Mouse (Mus musculus) small intestine, adult 2 months (tissue): ENCODE results near the gene Nrip2. TPM values are rescaled to one million over a fixed set of nuclear protein-coding genes. Genes with fewer than 3 reads are reported as not detected.

Experiments
- H3K27ac ChIP-seq: fragments of 200-500 bp; 2 replicates; pipeline ENCODE4 v1.5.1; 2012; ENCODE audit warnings: low read depth, low read length, control low read depth, inconsistent platforms; ENCODE audit not compliant: insufficient read depth
- H3K27me3 ChIP-seq: fragments of 200-500 bp; 2 replicates; pipeline ENCODE4 v1.6.1; 2012; ENCODE audit warnings: mild to moderate bottlenecking, moderate library complexity, low read length, inconsistent platforms; ENCODE audit not compliant: control insufficient read depth, insufficient read depth
- H3K36me3 ChIP-seq: fragments of 200-500 bp; 2 replicates; pipeline ENCODE4 v1.6.1; 2012; ENCODE audit warnings: mild to moderate bottlenecking, low read length, control low read depth, inconsistent platforms; ENCODE audit not compliant: control insufficient read depth, insufficient read depth
- H3K4me1 ChIP-seq: fragments of 200-500 bp; 2 replicates; pipeline ENCODE4 v1.6.1; 2012; ENCODE audit warnings: low read length, inconsistent platforms, mixed read lengths; ENCODE audit not compliant: control insufficient read depth, insufficient read depth, insufficient read length
- H3K4me3 ChIP-seq: fragments of 200-500 bp; 2 replicates; pipeline ENCODE4 v1.5.1; 2012; ENCODE audit warnings: low read depth, mild to moderate bottlenecking, control low read depth, inconsistent platforms, low read length, moderate library complexity
- CTCF ChIP-seq: fragments of 200-500 bp; IDR thresholded peaks from 2 replicates; pipeline ENCODE4 v1.5.1; 2012; ENCODE audit warnings: low read depth, mild to moderate bottlenecking, control low read depth, inconsistent platforms, low read length, moderate library complexity, mixed read lengths; ENCODE audit not compliant: insufficient replicate concordance, insufficient read length; ENCODE audit errors: extremely low read depth
- POLR2A ChIP-seq: fragments of 200-500 bp; IDR thresholded peaks from 2 replicates; pipeline ENCODE4 v1.6.1; 2012; ENCODE audit warnings: low read depth, mild to moderate bottlenecking, control low read depth, inconsistent platforms, low read length, moderate library complexity
- WGBS: fragments of 180-500 bp; shearing (Covaris S2); methylation state at CpG from one replicate; pipeline ENCODE4 v1.1.7; 2018; 5-methylcytosine and 5-hydroxymethylcytosine counted together
- polyA plus RNA-seq: library from polyadenylated mRNA; depleted of rRNA; stranded (reverse); fragments of >200 nt; gene quantifications from 2 replicates; pipeline ENCODE4 v1.2.3, GENCODE M21; 2012

The Nrip2 gene
- polyA plus RNA-seq, 1 experiment, result 0.49 TPM

- no peaks in the 10 kb centered on the region for H3K27me3 ChIP-seq
- no peak for TF ChIP-seq CTCF
- TF ChIP-seq POLR2A, result no peak
- H3K4me3 ChIP-seq, result no peak overlapping the region
- H3K36me3 ChIP-seq, result no peaks in the 10 kb centered on the region
- 23% methylated on average over 1 of the region's 1 CpGs for WGBS
- peaks cover 2% of the 10 kb centered on the region; the same call in 1 of the 2 replicates for H3K4me1 ChIP-seq
- no peak overlapping the region for H3K27ac ChIP-seq
Measured at GRCm38 (mm10) chr6:128390683-128391082, 8.4 kb upstream of the Nrip2 start.

GRCm38 (mm10) chr6:128397574-128398261 lies 1.4 kb upstream of the Nrip2 start:
- TF ChIP-seq CTCF (no peak), POLR2A (no peak)
- Histone ChIP-seq H3K36me3 (no peaks in the 10 kb centered on the region), H3K27me3 (no peaks in the 10 kb centered on the region; the same call in 1 of the 2 replicates), H3K27ac (no peak overlapping the region), H3K4me1 (peaks cover 4% of the 10 kb centered on the region; the same call in 1 of the 2 replicates), H3K4me3 (no peak overlapping the region)
- WGBS, result 59% methylated on average over 7 of the region's 7 CpGs

GRCm38 (mm10) chr6:128399421-128400185 lies 507 bp downstream of the Nrip2 start:
- Histone ChIP-seq H3K4me3 (peak overlapping the region; percentile 40), H3K27me3 (no peaks in the 10 kb centered on the region; the same call in 1 of the 2 replicates), H3K36me3 (no peaks in the 10 kb centered on the region), H3K27ac (no peak overlapping the region), H3K4me1 (peaks cover 4% of the 10 kb centered on the region; the same call in 1 of the 2 replicates)
- TF ChIP-seq POLR2A (no peak), CTCF (no peak)
- 26% methylated on average over 21 of the region's 21 CpGs for WGBS

GRCm38 (mm10) chr6:128404708-128405107 lies 5.6 kb downstream of the Nrip2 start:
- no peaks in the 10 kb centered on the region for H3K4me1 ChIP-seq
- no peak overlapping the region for H3K27ac ChIP-seq
- no peak for TF ChIP-seq CTCF
- TF ChIP-seq POLR2A, result no peak
- no peaks in the 10 kb centered on the region for H3K27me3 ChIP-seq
- H3K4me3 ChIP-seq, result no peak overlapping the region
- H3K36me3 ChIP-seq, result peaks cover 13% of the 10 kb centered on the region
- 51% methylated on average over 5 of the region's 5 CpGs for WGBS

GRCm38 (mm10) chr6:128408544-128409125 lies 9.5 kb downstream of the Nrip2 start:
- Histone ChIP-seq H3K4me3 (no peak overlapping the region), H3K27ac (no peak overlapping the region), H3K27me3 (no peaks in the 10 kb centered on the region), H3K4me1 (no peaks in the 10 kb centered on the region), H3K36me3 (peaks cover 31% of the 10 kb centered on the region)
- 87% methylated on average over 7 of the region's 7 CpGs for WGBS
- TF ChIP-seq CTCF (no peak), POLR2A (no peak)

- 98% methylated on average over 13 of the region's 13 CpGs for WGBS
- H3K4me1 ChIP-seq, result no peaks in the 10 kb centered on the region
- H3K4me3 ChIP-seq, result no peak overlapping the region
- no peak for TF ChIP-seq CTCF
- no peak for TF ChIP-seq POLR2A
- H3K27me3 ChIP-seq, result no peaks in the 10 kb centered on the region
- H3K36me3 ChIP-seq, result peaks cover 31% of the 10 kb centered on the region
- no peak overlapping the region for H3K27ac ChIP-seq
Measured at GRCm38 (mm10) chr6:128410305-128410704, 11.2 kb downstream of the Nrip2 start.

GRCm38 (mm10) chr6:128411115-128411514 lies 12.0 kb downstream of the Nrip2 start:
- no peaks in the 10 kb centered on the region for H3K27me3 ChIP-seq
- TF ChIP-seq POLR2A (no peak), CTCF (peak; percentile 49; the same call in 1 of the 2 replicates)
- no peak overlapping the region for H3K27ac ChIP-seq
- WGBS, result 15% methylated on average over 3 of the region's 3 CpGs
- H3K36me3 ChIP-seq, result peaks cover 33% of the 10 kb centered on the region
- no peak overlapping the region for H3K4me3 ChIP-seq
- no peaks in the 10 kb centered on the region for H3K4me1 ChIP-seq
